Mouse (Mus musculus) hindbrain, postnatal 0 days (tissue): Measurements from ENCODE around the gene Ace3. TPM values are rescaled to one million over a fixed set of nuclear protein-coding genes. Genes with fewer than 3 reads are reported as not detected.
A peak's percentile ranks its signal among the peaks of the same experiment; 100 is the strongest.
"Not testable (repeated sequence)": the region's sequence is repeated elsewhere in the genome, so short reads cannot be mapped to it uniquely, and the experiment has no call there.

Experiments used
- ATAC-seq: fragments of 200-750 bp; cut with Nextera tagmentation; 2 replicates; pipeline ENCODE4 v1.8.0; 2017; ENCODE audit warnings: mild to moderate bottlenecking, moderate TSS enrichment, moderate library complexity
- DNase-seq: peaks from one replicate; pipeline ENCODE4 v3.0.0-alpha.2; 2015; ENCODE audit warnings: low spot score
- H3K27ac ChIP-seq: fragments of 300-500 bp; sonication (generic); 2 replicates; pipeline ENCODE4 v1.5.1; 2014; ENCODE audit warnings: mild to moderate bottlenecking
- H3K27me3 ChIP-seq: fragments of 300-500 bp; sonication (generic); 2 replicates; pipeline ENCODE4 v1.6.1; 2014; ENCODE audit warnings: low read length, mixed read lengths; ENCODE audit not compliant: insufficient read depth
- H3K36me3 ChIP-seq: fragments of 300-500 bp; sonication (generic); 2 replicates; pipeline ENCODE4 v1.6.1; 2014; ENCODE audit warnings: low read length, mixed read lengths; ENCODE audit not compliant: insufficient read depth
- H3K4me1 ChIP-seq: fragments of 300-500 bp; sonication (generic); 2 replicates; pipeline ENCODE4 v1.6.1; 2014; ENCODE audit warnings: antibody characterized with exemption, low read length, mixed read lengths; ENCODE audit not compliant: insufficient read depth
- H3K4me2 ChIP-seq: fragments of 300-500 bp; sonication (generic); 2 replicates; pipeline ENCODE4 v1.6.1; 2014; ENCODE audit warnings: low read depth, mild to moderate bottlenecking, low read length, moderate library complexity, mixed read lengths
- H3K4me3 ChIP-seq: fragments of 300-500 bp; sonication (generic); 2 replicates; pipeline ENCODE4 v1.5.1; 2014; ENCODE audit warnings: low read length
- H3K9ac ChIP-seq: fragments of 300-500 bp; sonication (generic); replicated peaks from 2 replicates; pipeline ENCODE4 v1.6.1; 2014; ENCODE audit warnings: mild to moderate bottlenecking, low read length, moderate library complexity, mixed read lengths
- H3K9me3 ChIP-seq: fragments of 300-500 bp; sonication (generic); 2 replicates; pipeline ENCODE4 v1.6.1; 2016; ENCODE audit warnings: low read length, mixed read lengths
- CTCF ChIP-seq: IDR thresholded peaks from 2 replicates; pipeline ENCODE4 v1.5.1; 2016; ENCODE audit warnings: antibody characterized with exemption, control low read depth, low read depth
- WGBS: fragments of 180-500 bp; shearing (Covaris S2); extraction: QIAGEN DNeasy Blood & Tissue Kit; methylation state at CpG from one replicate; pipeline ENCODE4 v1.1.7; 2014; 5-methylcytosine and 5-hydroxymethylcytosine counted together
- polyA plus RNA-seq: library from polyadenylated mRNA; unstranded; fragments of >200 nt; fragmentation: Nextera tagmentation; extraction: Ambion mirVana; gene quantifications from 2 replicates; pipeline ENCODE4 v1.2.1, GENCODE M21; 2015
- total RNA-seq: library from RNA; depleted of rRNA; stranded (reverse); fragments of >200 nt; gene quantifications from 2 replicates; pipeline ENCODE4 v1.2.3, GENCODE M21; 2014

Ace3 gene
- total and polyA plus RNA-seq, 2 experiments from 2014 or later = not detected

- under 1% methylated on average over 48 of the region's 50 CpGs for WGBS
These were observed 25.7 kb downstream of the Ace3 start for GRCm38 (mm10) chr11:106020051-106020763.

GRCm38 (mm10) chr11:106025774-106026173 lies 31.3 kb downstream of the Ace3 start:
- no peaks in the 10 kb centered on the region for H3K27me3 ChIP-seq
- H3K4me2 ChIP-seq = no peak overlapping the region
- H3K4me1 ChIP-seq = 0 out of 2 replicates have a peak, but pooled peaks cover 4% of the 10 kb centered on the region
- H3K9ac ChIP-seq = no peak overlapping the region
- no peak for TF ChIP-seq CTCF
- DNase-seq (no peak), ATAC-seq (no peak)
- H3K4me3 ChIP-seq = no peak overlapping the region
- H3K27ac ChIP-seq = no peak overlapping the region
- 86% methylated on average over 3 of the region's 3 CpGs for WGBS
- no peaks in the 10 kb centered on the region for H3K36me3 ChIP-seq
- H3K9me3 ChIP-seq = no peaks in the 10 kb centered on the region

More at GRCm38 (mm10) chr11:106020051-106020763, 25.7 kb downstream of the Ace3 start:
- Histone ChIP-seq H3K36me3 (no peaks in the 10 kb centered on the region), H3K4me2 (peak overlapping the region; percentile 72), H3K27me3 (no peaks in the 10 kb centered on the region), H3K9ac (peak overlapping the region; percentile 67), H3K9me3 (no peaks in the 10 kb centered on the region), H3K27ac (peak overlapping the region; percentile 80), H3K4me1 (0 out of 2 replicates have a peak, but pooled peaks cover 6% of the 10 kb centered on the region), H3K4me3 (peak overlapping the region; percentile 49)
- ATAC-seq = peak; percentile 86
- peak; percentile 73 for DNase-seq
- no peak for TF ChIP-seq CTCF

- TF ChIP-seq CTCF = peak; percentile 86
- Histone ChIP-seq H3K4me1 (no peaks in the 10 kb centered on the region), H3K9me3 (no peaks in the 10 kb centered on the region), H3K27ac (no peak overlapping the region), H3K9ac (no peak overlapping the region), H3K4me2 (no peak overlapping the region), H3K4me3 (no peak overlapping the region), H3K27me3 (no peaks in the 10 kb centered on the region), H3K36me3 (no peaks in the 10 kb centered on the region)
- peak; percentile 67 for DNase-seq
- 40% methylated on average over 11 of the region's 11 CpGs for WGBS
- peak; percentile 45; the same call in 1 of the 2 replicates for ATAC-seq
These were observed 32.1 kb downstream of the Ace3 start for GRCm38 (mm10) chr11:106026465-106027151.

- Histone ChIP-seq H3K4me1 (no peaks in the 10 kb centered on the region), H3K27me3 (no peaks in the 10 kb centered on the region), H3K36me3 (no peaks in the 10 kb centered on the region), H3K4me2 (no peak overlapping the region), H3K9ac (no peak overlapping the region), H3K4me3 (no peak overlapping the region), H3K9me3 (no peaks in the 10 kb centered on the region), H3K27ac (no peak overlapping the region)
- TF ChIP-seq CTCF = no peak
- ATAC-seq = 0 out of 2 replicates have a peak, but pooled peaks have one; percentile 18
- DNase-seq = no peak
- 87% methylated on average over 5 of the region's 5 CpGs for WGBS
These were observed 33.1 kb downstream of the Ace3 start for GRCm38 (mm10) chr11:106027607-106028006.

GRCm38 (mm10) chr11:106032074-106032473 lies 37.6 kb downstream of the Ace3 start:
- H3K27me3 ChIP-seq, H3K27ac ChIP-seq, H3K36me3 ChIP-seq, H3K4me2 ChIP-seq, H3K9me3 ChIP-seq, H3K9ac ChIP-seq, DNase-seq, ATAC-seq, H3K4me1 ChIP-seq: not testable (repeated sequence)
- 36% methylated on average over 7 of the region's 25 CpGs for WGBS
- H3K4me3 ChIP-seq = peak overlapping the region; percentile 22; the same call in 1 of the 2 replicates

- peak overlapping the region; percentile 32 for H3K4me2 ChIP-seq
- peak; percentile 32 for DNase-seq
- H3K4me3 ChIP-seq = no peak overlapping the region
These were observed 39.0 kb downstream of the Ace3 start for GRCm38 (mm10) chr11:106033491-106033919.

More at GRCm38 (mm10) chr11:106033491-106033919, 39.0 kb downstream of the Ace3 start:
- no peak for ATAC-seq
- peak overlapping the region; percentile 31; the same call in 1 of the 2 replicates for H3K9ac ChIP-seq
- H3K27me3 ChIP-seq = no peaks in the 10 kb centered on the region
- H3K4me1 ChIP-seq = peaks cover 7% of the 10 kb centered on the region
- H3K27ac ChIP-seq = peak overlapping the region; percentile 67
- 35% methylated on average over 11 of the region's 11 CpGs for WGBS
- peak; percentile 36 for TF ChIP-seq CTCF
- no peaks in the 10 kb centered on the region for H3K9me3 ChIP-seq
- no peaks in the 10 kb centered on the region for H3K36me3 ChIP-seq
